Mouse (Mus musculus): ENCODE data around the gene Abcb5. TPM values are rescaled to one million over a fixed set of nuclear protein-coding genes. Genes with fewer than 3 reads are reported as not detected.

The Abcb5 gene
- polyA plus RNA-seq, 1 experiment from 2014 or later = not detected

DNA sequence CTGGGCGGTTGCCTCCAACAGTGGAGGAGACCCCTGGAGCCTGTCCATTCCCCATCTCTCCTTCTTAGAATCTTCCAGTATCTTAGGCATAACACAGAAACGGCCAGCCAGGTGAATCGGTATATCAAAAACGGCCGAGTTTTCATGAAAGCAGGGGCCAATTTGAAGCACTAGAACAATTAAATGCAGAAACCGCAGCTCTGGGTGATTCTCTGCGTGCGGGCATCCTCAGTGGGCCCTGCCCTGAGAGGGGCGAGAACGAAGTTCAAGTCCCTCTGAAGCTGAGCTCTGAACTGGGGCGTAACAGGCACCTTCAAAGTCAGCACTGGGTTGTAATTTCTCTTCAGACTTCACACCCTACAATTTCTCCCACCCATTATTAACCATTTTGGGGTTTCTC lies 128.9 kb downstream of the Abcb5 start:
- H3K4me2 ChIP-seq (replicated peaks) = peak overlapping the region; percentile 85
- peak overlapping the region; percentile 43 for H3K4me3 ChIP-seq (replicated peaks)
- peaks cover 58% of the 10 kb centered on the region for H3K27me3 ChIP-seq (replicated peaks)

DNA sequence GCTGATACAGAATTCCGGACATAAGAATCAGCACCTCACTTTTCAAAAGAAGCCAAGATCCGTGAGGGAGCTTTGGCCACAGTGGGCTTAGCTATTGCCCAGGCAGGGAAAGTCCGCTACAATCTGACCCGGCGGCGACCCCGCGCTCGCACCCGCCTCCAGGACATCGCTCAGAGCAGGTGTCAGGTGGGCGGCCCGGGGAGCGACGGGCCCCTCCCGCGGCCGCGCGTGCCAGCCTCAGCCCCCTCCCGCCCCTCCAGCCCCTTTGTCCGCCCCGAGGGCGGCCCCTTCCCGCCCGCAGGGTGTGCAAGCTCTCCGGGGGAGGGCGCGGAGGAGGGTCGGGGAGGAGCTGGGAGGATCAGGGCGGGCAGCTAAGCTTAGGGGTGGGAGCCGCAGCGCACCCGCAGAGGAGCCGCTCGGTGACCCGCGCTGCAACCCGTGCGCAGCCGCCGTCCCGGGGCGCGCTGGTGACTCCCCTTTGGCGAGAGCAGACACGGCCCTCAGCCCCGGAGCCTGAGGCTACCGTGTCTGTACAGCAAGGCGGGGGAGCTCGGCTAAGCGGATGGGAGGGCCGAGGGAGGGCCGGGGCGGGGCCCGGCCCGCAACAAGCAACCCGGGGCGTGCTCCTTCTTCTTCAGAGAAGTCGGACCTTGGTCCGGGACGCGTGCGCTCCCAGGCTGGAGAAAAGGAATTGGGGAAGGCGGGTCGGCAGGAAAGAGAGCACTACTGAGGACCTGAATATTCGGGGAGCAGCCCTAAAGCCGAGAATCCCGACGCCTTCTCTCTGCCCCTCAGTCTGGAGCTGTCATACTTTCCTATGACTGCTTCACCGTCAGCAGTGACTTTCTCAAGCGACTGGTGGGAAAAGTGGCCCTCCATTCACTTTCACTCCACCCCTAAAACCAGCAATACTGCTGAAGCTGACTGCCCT lies 129.5 kb downstream of the Abcb5 start:
- H3K9me3 ChIP-seq = no peaks in the 10 kb centered on the region
- H3K4me1 ChIP-seq (replicated peaks) = peaks cover 12% of the 10 kb centered on the region
- no peak overlapping the region for H3K27ac ChIP-seq
- peak; percentile 94 for ATAC-seq
- peak overlapping the region; percentile 85 for H3K4me2 ChIP-seq (replicated peaks)
- H3K4me3 ChIP-seq (replicated peaks) = peak overlapping the region; percentile 43
- peaks cover 55% of the 10 kb centered on the region for H3K27me3 ChIP-seq (replicated peaks)
- H3K36me3 ChIP-seq = no peaks in the 10 kb centered on the region
- H3K9ac ChIP-seq = peak overlapping the region; percentile 24; the same call in 1 of the 2 replicates
- 1% methylated on average over 71 of the region's 72 CpGs for WGBS

More for the DNA sequence above, 128.9 kb downstream of the Abcb5 start:
- no peaks in the 10 kb centered on the region for H3K36me3 ChIP-seq
- H3K9me3 ChIP-seq = no peaks in the 10 kb centered on the region
- peak; percentile 17; the same call in 1 of the 2 replicates for ATAC-seq
- H3K9ac ChIP-seq = no peak overlapping the region
- H3K27ac ChIP-seq = no peak overlapping the region
- peaks cover 12% of the 10 kb centered on the region for H3K4me1 ChIP-seq (replicated peaks)
- 3% methylated on average over 11 of the region's 11 CpGs for WGBS

DNA sequence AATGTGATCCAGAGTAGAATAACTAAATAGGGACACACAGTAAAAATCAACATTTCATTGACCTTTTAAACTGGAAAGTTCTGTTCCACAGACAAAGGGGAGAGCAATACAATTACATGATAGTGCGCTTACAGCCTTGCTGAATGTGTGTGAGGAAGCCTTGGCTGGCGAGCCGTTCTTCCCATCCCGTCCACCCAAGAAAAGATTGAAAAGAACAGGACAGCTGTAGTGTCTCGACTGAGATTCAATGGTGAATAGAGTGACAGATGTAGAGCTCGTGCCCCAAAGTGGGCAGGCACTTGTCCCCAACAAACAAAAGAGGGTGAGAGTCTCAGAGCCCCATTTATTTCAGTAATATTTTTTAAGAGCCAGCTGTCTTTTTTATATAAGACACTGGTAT lies 136.3 kb downstream of the Abcb5 start:
- Histone ChIP-seq H3K4me1 (replicated peaks) (no peaks in the 10 kb centered on the region), H3K27me3 (replicated peaks) (peaks cover 2% of the 10 kb centered on the region; the same call in 1 of the 2 replicates), H3K4me2 (replicated peaks) (no peak overlapping the region), H3K4me3 (replicated peaks) (no peak overlapping the region), H3K9me3 (no peaks in the 10 kb centered on the region), H3K27ac (no peak overlapping the region), H3K9ac (no peak overlapping the region), H3K36me3 (no peaks in the 10 kb centered on the region)
- 84% methylated on average over 6 of the region's 6 CpGs for WGBS
- no peak for ATAC-seq

Other genes with a start within 250 kb of the Abcb5 start
- not detected in 2 replicates for gene Sp8, start 120.1 kb downstream of the Abcb5 start, polyA plus RNA-seq (2015; fragmentation: Nextera tagmentation; extraction: Ambion mirVana)